Mouse (Mus musculus) small intestine, adult 2 months (tissue): ENCODE data around the gene Spata2l. TPM values are rescaled to one million over a fixed set of nuclear protein-coding genes. Genes with fewer than 3 reads are reported as not detected.
"Not testable (repeated sequence)": the region's sequence is repeated elsewhere in the genome, so short reads cannot be mapped to it uniquely, and the experiment has no call there.

Experiments
- H3K27ac ChIP-seq: fragments of 200-500 bp; 2 replicates; pipeline ENCODE4 v1.5.1; 2012; ENCODE audit warnings: low read depth, low read length, control low read depth, inconsistent platforms; ENCODE audit not compliant: insufficient read depth
- H3K27me3 ChIP-seq: fragments of 200-500 bp; 2 replicates; pipeline ENCODE4 v1.6.1; 2012; ENCODE audit warnings: mild to moderate bottlenecking, moderate library complexity, low read length, inconsistent platforms; ENCODE audit not compliant: control insufficient read depth, insufficient read depth
- H3K36me3 ChIP-seq: fragments of 200-500 bp; 2 replicates; pipeline ENCODE4 v1.6.1; 2012; ENCODE audit warnings: mild to moderate bottlenecking, low read length, control low read depth, inconsistent platforms; ENCODE audit not compliant: control insufficient read depth, insufficient read depth
- H3K4me1 ChIP-seq: fragments of 200-500 bp; 2 replicates; pipeline ENCODE4 v1.6.1; 2012; ENCODE audit warnings: low read length, inconsistent platforms, mixed read lengths; ENCODE audit not compliant: control insufficient read depth, insufficient read depth, insufficient read length
- H3K4me3 ChIP-seq: fragments of 200-500 bp; 2 replicates; pipeline ENCODE4 v1.5.1; 2012; ENCODE audit warnings: low read depth, mild to moderate bottlenecking, control low read depth, inconsistent platforms, low read length, moderate library complexity
- CTCF ChIP-seq: fragments of 200-500 bp; IDR thresholded peaks from 2 replicates; pipeline ENCODE4 v1.5.1; 2012; ENCODE audit warnings: low read depth, mild to moderate bottlenecking, control low read depth, inconsistent platforms, low read length, moderate library complexity, mixed read lengths; ENCODE audit not compliant: insufficient replicate concordance, insufficient read length; ENCODE audit errors: extremely low read depth
- POLR2A ChIP-seq: fragments of 200-500 bp; IDR thresholded peaks from 2 replicates; pipeline ENCODE4 v1.6.1; 2012; ENCODE audit warnings: low read depth, mild to moderate bottlenecking, control low read depth, inconsistent platforms, low read length, moderate library complexity
- WGBS: fragments of 180-500 bp; shearing (Covaris S2); methylation state at CpG from one replicate; pipeline ENCODE4 v1.1.7; 2018; 5-methylcytosine and 5-hydroxymethylcytosine counted together
- polyA plus RNA-seq: library from polyadenylated mRNA; depleted of rRNA; stranded (reverse); fragments of >200 nt; gene quantifications from 2 replicates; pipeline ENCODE4 v1.2.3, GENCODE M21; 2012

The Spata2l gene
- polyA plus RNA-seq, 1 experiment = 19.0 TPM

DNA sequence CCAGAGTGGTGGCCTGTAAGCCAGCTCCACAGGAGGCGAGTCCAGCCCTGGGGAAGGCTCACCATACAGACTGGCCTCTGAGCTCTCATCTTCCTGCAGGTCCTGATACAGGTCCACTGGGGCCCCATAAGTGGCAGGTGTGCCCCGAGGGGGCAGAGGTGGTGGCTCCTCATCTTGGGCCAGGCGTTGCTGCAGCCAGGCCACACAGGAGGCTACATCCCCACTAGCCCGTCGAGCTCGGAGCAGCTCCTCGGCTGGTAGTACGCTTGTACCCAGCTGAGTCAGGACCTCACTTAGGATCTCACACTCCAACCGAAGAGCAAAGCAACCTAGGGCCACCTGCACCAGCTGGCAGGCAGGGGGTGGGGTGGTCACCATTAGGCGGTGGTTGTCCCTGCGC, 2.3 kb downstream of the Spata2l start:
- Histone ChIP-seq H3K4me3 (no peak overlapping the region), H3K36me3 (no peaks in the 10 kb centered on the region), H3K4me1 (peaks cover 4% of the 10 kb centered on the region), H3K27me3 (no peaks in the 10 kb centered on the region), H3K27ac (no peak overlapping the region)
- WGBS = 68% methylated on average over 11 of the region's 11 CpGs
- TF ChIP-seq POLR2A (no peak), CTCF (no peak)

DNA sequence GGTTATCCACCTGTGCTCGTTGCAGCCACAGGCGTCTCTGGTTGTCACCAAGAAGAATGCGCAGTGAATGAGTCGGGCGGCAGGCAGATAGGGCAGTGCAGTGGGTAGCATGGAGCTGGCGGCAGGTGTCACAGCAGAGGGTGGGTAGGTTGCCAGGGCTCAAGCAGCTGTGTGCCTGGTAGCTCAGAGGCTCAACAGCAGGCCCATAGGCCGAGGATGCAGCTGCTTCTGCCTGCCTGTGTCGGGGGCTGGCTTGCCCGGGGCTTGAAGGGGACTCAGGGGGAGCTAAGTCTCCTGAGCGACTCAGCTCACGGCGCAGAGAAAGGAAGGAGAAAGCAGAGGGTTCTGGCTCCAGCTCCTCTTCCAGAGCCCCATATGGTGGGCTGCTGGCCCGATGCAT, 2.7 kb downstream of the Spata2l start:
- TF ChIP-seq CTCF = no peak
- TF ChIP-seq POLR2A = no peak

DNA sequence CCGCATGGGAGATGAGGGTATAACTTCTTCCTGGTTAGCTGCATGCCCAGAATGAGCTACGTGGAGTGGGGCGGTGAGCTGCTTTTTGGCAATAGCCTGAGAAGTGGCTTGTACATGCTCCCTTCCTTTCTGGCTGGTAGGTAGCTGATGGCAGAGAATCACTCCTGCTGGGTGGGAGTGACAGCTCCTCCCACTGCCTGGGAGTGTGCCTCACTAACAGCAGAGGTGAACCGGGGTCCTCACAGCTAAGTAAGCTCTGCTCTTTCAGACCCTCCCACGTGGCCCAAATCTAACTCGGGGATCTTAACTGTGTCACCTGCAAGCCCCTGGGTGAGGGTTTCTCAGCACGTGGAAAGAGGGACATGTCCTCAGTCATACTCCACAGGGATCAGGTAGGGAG, 3.5 kb downstream of the Spata2l start:
- H3K4me1 ChIP-seq = peaks cover 4% of the 10 kb centered on the region
- TF ChIP-seq POLR2A = no peak
- TF ChIP-seq CTCF = no peak
- H3K4me3 ChIP-seq = no peak overlapping the region
- no peaks in the 10 kb centered on the region for H3K27me3 ChIP-seq
- H3K36me3 ChIP-seq = no peaks in the 10 kb centered on the region
- 57% methylated on average over 7 of the region's 7 CpGs for WGBS
- H3K27ac ChIP-seq = no peak overlapping the region

More for the DNA sequence above, 2.7 kb downstream of the Spata2l start:
- peaks cover 4% of the 10 kb centered on the region for H3K4me1 ChIP-seq
- 72% methylated on average over 13 of the region's 13 CpGs for WGBS
- no peaks in the 10 kb centered on the region for H3K36me3 ChIP-seq
- no peaks in the 10 kb centered on the region for H3K27me3 ChIP-seq
- no peak overlapping the region for H3K4me3 ChIP-seq
- H3K27ac ChIP-seq = no peak overlapping the region

DNA sequence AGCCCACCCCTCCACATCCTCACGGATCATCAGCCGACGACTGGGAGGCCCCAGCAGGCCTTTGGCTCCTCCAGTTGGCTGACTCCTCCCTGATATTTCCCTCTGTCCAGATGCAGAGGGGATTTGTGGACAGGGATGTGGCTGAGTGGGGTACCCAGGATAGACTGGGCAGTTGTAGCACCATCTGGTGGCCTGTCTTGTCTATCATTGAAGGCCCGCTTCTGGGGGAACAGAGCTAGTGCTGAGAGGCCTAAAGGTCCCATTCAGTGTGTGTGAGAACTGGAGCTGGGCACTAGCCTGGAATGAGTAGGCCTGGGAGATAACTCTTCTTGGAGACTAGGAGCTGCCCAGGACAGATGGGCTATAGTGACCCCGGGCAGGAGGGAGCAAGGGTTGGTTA, 4.3 kb downstream of the Spata2l start:
- no peak for TF ChIP-seq POLR2A
- TF ChIP-seq CTCF = no peak
- H3K36me3 ChIP-seq = no peaks in the 10 kb centered on the region
- 61% methylated on average over 5 of the region's 5 CpGs for WGBS
- no peak overlapping the region for H3K4me3 ChIP-seq
- H3K4me1 ChIP-seq = peaks cover 4% of the 10 kb centered on the region
- H3K27ac ChIP-seq = no peak overlapping the region
- H3K27me3 ChIP-seq = no peaks in the 10 kb centered on the region

DNA sequence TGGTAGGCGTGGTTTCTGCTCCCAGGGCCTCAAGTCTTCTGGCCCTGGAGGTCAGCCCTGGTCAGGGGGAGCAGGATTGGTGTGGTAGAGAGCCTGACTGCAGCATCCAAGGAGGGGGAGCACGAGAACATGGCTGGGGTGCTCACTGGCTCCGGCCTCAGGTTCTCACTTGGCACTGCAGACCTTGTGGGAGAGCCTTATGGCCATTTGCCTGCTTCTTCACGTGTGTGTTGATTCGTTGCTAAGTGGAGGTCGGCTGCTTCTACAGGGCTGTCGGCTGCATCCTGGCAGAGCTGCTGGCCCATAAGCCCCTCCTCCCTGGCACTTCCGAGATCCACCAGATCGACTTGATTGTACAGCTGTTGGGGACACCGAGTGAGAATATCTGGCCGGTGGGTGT, 5.7 kb downstream of the Spata2l start:
- not testable (repeated sequence) for H3K36me3 ChIP-seq, H3K27me3 ChIP-seq, H3K4me3 ChIP-seq, H3K4me1 ChIP-seq, H3K27ac ChIP-seq
- WGBS = 82% methylated on average over 11 of the region's 11 CpGs

DNA sequence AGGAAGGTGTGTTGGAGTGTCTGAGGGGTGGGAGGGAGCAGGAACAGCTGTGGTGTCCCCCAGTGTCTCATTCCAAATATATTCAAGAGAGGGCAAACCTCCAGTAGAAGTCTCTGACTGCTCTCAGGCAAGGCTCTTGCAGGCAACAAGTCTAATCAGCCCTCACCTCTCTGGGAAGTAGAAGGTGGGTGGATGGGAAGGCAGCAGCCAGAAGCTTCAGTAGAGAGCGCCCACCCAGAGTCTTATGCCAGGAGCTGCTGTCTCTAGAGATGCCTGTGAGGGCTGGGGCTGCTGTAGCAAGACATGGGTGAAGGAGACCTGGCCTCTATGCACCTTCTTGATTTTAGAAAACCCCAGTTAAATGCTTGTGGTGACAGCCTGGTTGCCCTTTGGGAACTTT, 7.6 kb downstream of the Spata2l start:
- H3K4me1 ChIP-seq = 0 out of 2 replicates have a peak, but pooled peaks cover 2% of the 10 kb centered on the region
- TF ChIP-seq POLR2A (no peak), CTCF (no peak)
- no peak overlapping the region for H3K27ac ChIP-seq
- no peak overlapping the region for H3K4me3 ChIP-seq
- no peaks in the 10 kb centered on the region for H3K36me3 ChIP-seq
- H3K27me3 ChIP-seq = no peaks in the 10 kb centered on the region
- WGBS = 97% methylated on average over 1 of the region's 1 CpGs

DNA sequence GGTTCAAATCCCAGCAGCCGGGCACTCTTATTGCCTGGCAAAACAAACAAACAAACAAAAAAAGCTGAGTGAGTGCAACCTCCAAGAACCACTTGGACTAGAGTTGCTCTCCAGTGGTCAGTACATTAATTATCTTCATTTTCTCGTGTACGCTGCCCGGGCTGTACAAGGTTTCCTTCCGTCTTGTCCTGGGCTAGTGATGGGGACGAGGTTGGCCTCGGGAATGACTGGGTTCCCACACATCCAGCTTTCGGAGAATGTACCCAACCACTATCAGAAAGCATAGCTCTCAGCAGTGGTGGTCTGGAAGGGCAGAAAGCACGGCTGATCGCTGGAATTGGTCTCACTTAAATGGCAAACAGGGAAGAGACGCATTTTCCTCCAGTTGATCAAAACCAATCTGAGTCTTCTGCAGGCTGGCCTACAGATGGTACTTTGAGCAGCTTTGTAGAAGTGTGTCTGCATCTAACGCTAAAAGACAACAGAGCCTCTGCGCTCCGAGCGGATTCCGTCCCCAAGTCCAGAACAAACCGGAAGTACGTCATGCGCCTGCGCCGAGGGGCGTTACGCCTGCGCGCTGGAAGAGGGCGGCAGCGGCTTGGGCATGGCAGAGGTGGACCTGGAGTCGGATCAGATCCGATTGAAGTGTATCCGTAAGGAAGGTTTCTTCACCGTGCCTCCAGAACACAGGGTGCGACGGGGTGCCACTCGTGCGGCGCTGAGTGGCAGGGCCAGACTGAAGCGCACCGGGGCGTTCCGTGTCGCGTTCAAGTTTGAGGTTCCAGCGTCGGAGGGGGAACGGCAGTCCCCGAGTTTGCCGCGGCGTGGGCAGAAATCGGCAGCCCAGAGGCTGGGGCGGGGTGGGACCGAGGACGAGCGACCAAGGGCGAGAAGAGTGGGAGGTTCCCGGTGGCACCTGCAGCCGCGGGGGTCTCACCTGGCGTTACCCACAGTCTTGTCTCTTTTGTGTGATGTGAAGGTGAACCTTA, 11.5 kb downstream of the Spata2l start, which contains the start of gene Cdk10:
Cdk10 (plus strand) TSS at position 565 of the 989 bp plus-strand sequence.
- 0 out of 2 replicates have a peak, but pooled peaks cover 2% of the 10 kb centered on the region for H3K4me1 ChIP-seq
- H3K36me3 ChIP-seq = no peaks in the 10 kb centered on the region
- H3K27ac ChIP-seq = peak within 1 kb of the TSS; percentile 76
- no peak for TF ChIP-seq CTCF
- TF ChIP-seq POLR2A = peak; percentile 88
- peak within 1 kb of the TSS; percentile 76 for H3K4me3 ChIP-seq
- no peaks in the 10 kb centered on the region for H3K27me3 ChIP-seq
- 1% methylated on average over 59 of the region's 59 CpGs for WGBS
